Mouse (Mus musculus) G1E (cell line): ENCODE data around the gene Dlx3. TPM values are rescaled to one million over a fixed set of nuclear protein-coding genes. Genes with fewer than 3 reads are reported as not detected.

Experiments
- ATAC-seq: 2 replicates; pipeline ENCODE4 v1.8.0; 2016; ENCODE audit warnings: mild to moderate bottlenecking; ENCODE audit not compliant: insufficient number of reproducible peaks, poor library complexity, low FRiP score, severe bottlenecking; ENCODE audit errors: extremely low read depth
- DNase-seq: peaks from one replicate; pipeline ENCODE4 v3.0.0; 2012; ENCODE audit warnings: low spot score
- H3K27me3 ChIP-seq: 2 replicates; pipeline ENCODE4 v1.6.1; 2012; ENCODE audit warnings: mild to moderate bottlenecking, low read length, inconsistent platforms; ENCODE audit not compliant: insufficient read depth
- H3K36me3 ChIP-seq: replicated peaks from 2 replicates; pipeline ENCODE3; 2012; ENCODE audit warnings: mild to moderate bottlenecking, inconsistent platforms
- H3K4me1 ChIP-seq: 2 replicates; pipeline ENCODE4 v1.6.1; 2012; ENCODE audit warnings: low read depth, low read length, inconsistent platforms, mixed read lengths; ENCODE audit not compliant: insufficient read depth
- H3K4me3 ChIP-seq: 2 replicates; pipeline ENCODE4 v1.5.1; 2012; ENCODE audit warnings: low read depth, mild to moderate bottlenecking, inconsistent platforms, low read length, moderate library complexity, mixed read lengths
- H3K9me3 ChIP-seq: replicated peaks from 2 replicates; pipeline ENCODE4 v1.6.1; 2012; ENCODE audit warnings: inconsistent platforms
- CTCF ChIP-seq: IDR thresholded peaks from 2 replicates; pipeline ENCODE4 v1.5.1; 2012; ENCODE audit warnings: low read depth, low read length, inconsistent platforms, mixed read lengths
- GATA1 ChIP-seq: IDR thresholded peaks from 2 replicates; pipeline ENCODE4 v1.6.1; 2012; ENCODE audit warnings: borderline replicate concordance, low read length, inconsistent platforms, mixed read lengths
- GATA2 ChIP-seq: IDR thresholded peaks from 2 replicates; pipeline ENCODE4 v1.6.1; 2012; ENCODE audit warnings: low read depth, low read length, inconsistent platforms, borderline replicate concordance
- POLR2AphosphoS5 ChIP-seq: IDR thresholded peaks from 2 replicates; pipeline ENCODE4 v1.6.1; 2012; ENCODE audit warnings: low read depth, low read length, inconsistent platforms; ENCODE audit not compliant: insufficient replicate concordance
- TAL1 ChIP-seq: conservative IDR thresholded peaks from 2 replicates; pipeline ENCODE4 v1.6.1; 2012; ENCODE audit warnings: low read depth, low read length, inconsistent platforms, mixed read lengths
- polyA plus RNA-seq: library from polyadenylated mRNA; stranded (reverse); fragments of >175 nt; gene quantifications from 2 replicates; pipeline ENCODE4 v1.2.3, GENCODE M21; 2012
- total RNA-seq, 2 experiments: library from RNA; stranded (forward) in 1 of 2; stranded (reverse) in 1 of 2; fragments of 200-1000 nt in 1 of 2; fragments of >200 nt in 1 of 2; fragmentation: Nextera tagmentation in 1 of 2; gene quantifications; 2 replicates each; pipeline ENCODE4 v1.2.3; 2014 to 2017

Dlx3 gene
- total and polyA plus RNA-seq, 3 experiments: 0.11 TPM; not detected in 2

DNA sequence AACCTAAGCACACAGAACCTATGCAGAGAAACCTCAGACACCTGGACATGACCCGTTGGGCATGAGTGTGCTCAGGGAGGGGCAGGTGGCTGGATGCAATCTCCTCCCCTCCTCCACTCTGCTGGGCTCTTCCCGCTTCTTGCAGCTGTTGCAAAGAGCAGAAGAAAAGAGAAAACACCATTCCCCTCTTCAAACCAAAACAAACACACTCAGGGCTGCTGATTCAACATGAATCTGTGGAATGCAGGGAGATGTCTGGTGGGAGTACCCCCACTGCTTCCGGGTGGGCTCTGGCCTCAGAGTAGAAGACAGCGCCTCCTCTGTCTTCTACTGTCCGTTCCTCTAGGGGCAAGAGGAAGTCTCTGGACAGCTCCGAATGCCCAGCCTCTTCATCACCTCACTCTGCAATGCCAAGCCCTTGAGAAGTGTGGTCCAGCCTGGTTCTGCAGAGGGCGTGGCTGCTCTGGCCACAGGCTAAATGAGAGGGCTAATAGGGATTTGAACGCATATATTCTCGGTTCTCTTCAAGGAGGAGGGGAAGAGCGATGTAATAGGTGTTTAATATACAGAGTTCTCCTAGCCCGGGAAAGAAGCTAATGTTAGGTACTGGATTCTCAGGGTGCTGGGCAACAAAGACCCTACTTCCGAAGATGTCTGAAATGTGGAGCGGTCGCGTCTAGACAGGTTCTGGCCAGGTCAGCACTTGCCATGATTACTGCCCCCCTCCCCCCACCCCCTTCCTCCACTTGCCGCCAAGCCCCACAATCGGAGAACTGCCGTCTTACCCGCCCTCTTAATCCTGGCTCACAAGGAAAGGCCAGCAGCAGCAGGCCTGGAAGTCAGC is 44.5 kb upstream of the Dlx3 start:
- ATAC-seq (no peak), DNase-seq (no peak)
- Histone ChIP-seq H3K9me3 (peaks cover 10% of the 10 kb centered on the region), H3K27me3 (peaks cover 56% of the 10 kb centered on the region), H3K36me3 (no peaks in the 10 kb centered on the region), H3K4me3 (no peak overlapping the region), H3K4me1 (no peaks in the 10 kb centered on the region)
- TF ChIP-seq CTCF: no peak
- no peak for TF ChIP-seq POLR2AphosphoS5
- TF ChIP-seq GATA2: no peak
- TF ChIP-seq TAL1: no peak

DNA sequence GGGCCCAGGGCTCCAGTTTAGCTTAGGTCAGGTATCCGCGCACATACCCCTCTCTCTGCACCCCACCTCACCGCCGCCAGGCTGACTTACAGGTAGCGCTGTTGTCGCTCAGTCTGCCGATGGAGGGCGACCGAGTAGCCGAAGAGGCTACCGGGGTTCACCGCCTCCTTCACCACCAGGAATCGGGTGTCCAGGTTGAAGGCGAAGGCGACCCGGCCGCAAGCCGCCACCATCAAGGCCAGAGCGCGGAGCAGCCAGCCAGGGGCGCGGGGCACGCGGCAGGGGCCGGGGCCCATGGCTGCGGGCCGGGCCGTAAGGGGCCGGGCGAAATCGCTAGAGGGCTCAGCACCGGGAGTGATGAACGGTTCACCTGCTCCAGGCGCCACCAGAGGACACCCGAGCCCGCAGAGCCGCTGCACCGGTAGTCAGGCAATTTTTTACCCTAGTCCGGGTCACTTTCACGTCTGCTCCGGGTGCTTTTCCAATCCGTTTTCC is 43.8 kb upstream of the Dlx3 start:
- ATAC-seq: no peak
- H3K27me3 ChIP-seq: peaks cover 55% of the 10 kb centered on the region

DNA sequence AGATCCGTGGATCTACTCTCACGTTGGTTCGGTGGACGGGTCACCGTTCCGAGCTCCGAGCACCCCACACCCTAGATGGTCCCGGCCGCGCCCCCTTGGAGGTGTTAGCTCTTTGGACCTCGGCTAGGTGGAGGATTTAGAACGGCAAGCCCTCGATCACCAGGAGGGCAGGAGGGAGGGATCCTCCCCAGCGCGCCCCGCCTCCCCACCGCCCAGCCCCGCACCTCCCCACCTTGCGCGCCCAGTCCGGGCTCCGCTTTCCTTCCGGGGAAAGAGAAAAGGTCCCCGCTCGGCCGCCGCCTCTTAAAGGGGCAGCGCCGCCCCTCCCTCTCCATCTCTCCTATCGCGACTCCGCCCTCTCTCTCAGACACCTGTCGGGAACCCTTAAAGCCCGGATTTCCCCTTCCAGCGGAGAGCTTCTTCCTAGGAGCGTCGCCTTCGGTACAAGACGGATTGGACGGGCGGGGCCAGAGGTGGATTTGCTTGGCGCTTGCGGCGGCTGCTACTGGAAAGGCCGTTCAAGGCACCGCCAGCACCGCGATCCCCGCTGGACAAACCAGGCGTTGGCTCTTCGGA is 43.3 kb upstream of the Dlx3 start, which contains the start of gene Itga3:
TSS of gene Itga3 (minus strand) at position 266 of the 576 bp plus-strand sequence.
- Histone ChIP-seq H3K27me3 (peaks cover 55% of the 10 kb centered on the region), H3K36me3 (no peaks in the 10 kb centered on the region), H3K4me3 (no peak within 1 kb of the TSS), H3K4me1 (no peaks in the 10 kb centered on the region), H3K9me3 (peaks cover 10% of the 10 kb centered on the region)
- DNase-seq (no peak), ATAC-seq (no peak)
- TF ChIP-seq CTCF (no peak), POLR2AphosphoS5 (no peak), GATA1 (no peak), GATA2 (no peak), TAL1 (no peak)

More for the DNA sequence above, 43.8 kb upstream of the Dlx3 start:
- DNase-seq: no peak
- Histone ChIP-seq H3K9me3 (peaks cover 10% of the 10 kb centered on the region), H3K4me1 (no peaks in the 10 kb centered on the region), H3K4me3 (no peak overlapping the region), H3K36me3 (no peaks in the 10 kb centered on the region)
- TF ChIP-seq GATA1 (no peak), POLR2AphosphoS5 (no peak), GATA2 (no peak), TAL1 (no peak), CTCF (no peak)

DNA sequence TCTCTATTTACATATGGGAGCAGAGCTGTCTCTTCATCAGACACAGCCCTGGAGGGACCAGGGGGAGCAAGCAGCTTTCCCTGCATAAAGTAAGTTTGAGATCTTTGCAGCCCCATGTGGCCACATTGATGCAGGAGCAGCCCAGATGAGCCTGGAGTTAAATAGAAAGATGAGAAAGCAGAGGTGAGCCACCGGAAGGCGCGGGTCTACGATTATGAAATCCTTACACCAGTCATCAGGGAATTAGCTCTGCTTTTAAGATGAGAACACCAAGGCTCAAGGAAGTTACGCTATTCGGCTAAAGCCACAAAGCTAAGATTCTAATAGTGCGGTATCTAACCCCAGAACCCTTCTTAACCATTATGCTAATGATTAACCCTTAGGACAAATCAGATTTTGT is 42.0 kb upstream of the Dlx3 start:
- H3K4me1 ChIP-seq: no peaks in the 10 kb centered on the region

DNA sequence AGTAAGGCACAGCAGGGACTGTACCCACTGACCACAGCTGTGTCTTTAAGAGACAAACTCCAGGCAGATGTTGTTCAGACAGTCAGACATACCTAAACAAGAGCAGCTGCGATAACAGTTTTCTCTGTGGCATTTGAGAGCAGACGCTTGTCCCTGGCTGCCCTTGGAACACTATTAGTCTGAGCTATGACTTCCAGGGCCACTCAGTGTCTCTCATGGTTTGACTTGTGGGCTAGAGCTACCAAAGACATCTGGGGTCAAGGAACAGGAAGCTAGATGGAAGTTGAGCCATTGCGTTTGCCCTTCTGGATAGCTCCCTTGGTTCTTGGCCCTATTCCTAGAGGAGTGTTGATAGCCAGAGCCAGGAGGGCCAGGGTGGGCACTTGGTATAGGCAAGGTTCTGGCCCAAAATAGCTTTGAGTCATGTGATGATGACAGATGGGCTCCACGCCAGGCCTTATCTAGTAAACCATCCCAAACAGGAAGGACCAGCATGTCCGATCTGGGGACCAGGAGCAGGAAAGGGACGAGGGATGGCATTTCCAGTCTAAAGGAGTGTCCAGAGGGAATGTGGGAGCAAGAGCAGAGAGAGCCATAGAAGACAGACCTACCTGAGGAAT is 40.6 kb upstream of the Dlx3 start:
- H3K27me3 ChIP-seq: peaks cover 37% of the 10 kb centered on the region
- TF ChIP-seq CTCF: no peak
- no peak for TF ChIP-seq GATA1
- no peak for TF ChIP-seq TAL1
- TF ChIP-seq POLR2AphosphoS5: no peak
- TF ChIP-seq GATA2: no peak

More for the DNA sequence above, 42.0 kb upstream of the Dlx3 start:
- Histone ChIP-seq H3K36me3 (no peaks in the 10 kb centered on the region), H3K4me3 (no peak overlapping the region), H3K27me3 (peaks cover 43% of the 10 kb centered on the region), H3K9me3 (peaks cover 10% of the 10 kb centered on the region)
- TF ChIP-seq GATA2 (no peak), CTCF (no peak), POLR2AphosphoS5 (no peak), GATA1 (no peak), TAL1 (no peak)
- ATAC-seq: no peak
- no peak for DNase-seq

DNA sequence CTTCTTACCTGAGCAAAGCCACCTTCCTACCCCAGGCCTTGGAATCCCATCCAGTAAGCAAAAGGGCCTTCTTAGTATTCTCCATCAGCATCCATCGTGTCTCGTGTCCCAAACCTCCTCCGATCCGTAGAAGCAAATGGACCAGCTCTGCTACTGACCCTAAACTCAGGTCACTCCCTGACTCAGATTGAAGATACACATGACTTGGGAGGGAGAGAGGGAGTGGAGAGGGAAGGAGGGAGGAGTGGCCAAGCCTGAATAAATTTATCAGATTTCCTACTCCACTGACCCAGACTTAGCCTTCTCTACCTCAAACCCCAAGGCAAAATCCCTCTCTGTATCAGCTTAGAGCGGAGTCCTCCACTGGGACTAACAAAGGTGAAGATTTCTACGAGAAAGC is 39.1 kb upstream of the Dlx3 start:
- DNase-seq (no peak), ATAC-seq (no peak)
- no peaks in the 10 kb centered on the region for H3K36me3 ChIP-seq
- H3K27me3 ChIP-seq: peaks cover 27% of the 10 kb centered on the region
- H3K4me1 ChIP-seq: no peaks in the 10 kb centered on the region
- TF ChIP-seq TAL1 (no peak), CTCF (no peak), POLR2AphosphoS5 (no peak), GATA2 (no peak), GATA1 (no peak)
- H3K4me3 ChIP-seq: no peak overlapping the region
- H3K9me3 ChIP-seq: peaks cover 10% of the 10 kb centered on the region

More for the DNA sequence above, 40.6 kb upstream of the Dlx3 start:
- Histone ChIP-seq H3K4me3 (no peak overlapping the region), H3K36me3 (no peaks in the 10 kb centered on the region), H3K9me3 (peaks cover 10% of the 10 kb centered on the region), H3K4me1 (no peaks in the 10 kb centered on the region)
- DNase-seq (no peak), ATAC-seq (no peak)
